7 mouse cellular contexts compared by ENCODE assay signal in genomic region chr5:142557397-142558067, GRCm38 (mm10). TPM values are rescaled to one million over a fixed set of nuclear protein-coding genes. Genes with fewer than 3 reads are reported as not detected.
A peak's percentile ranks its signal among the peaks of the same experiment; 100 is the strongest.
DNase-seq lines count a peak whose midpoint lies in the region; ATAC-seq and TF ChIP-seq lines count a peak whose summit lies in the region.

No protein-coding gene starts in this region.

- WGBS in kidney, adult 2 months: 35% methylated on average over 12 of the region's 21 CpGs
- WGBS in limb, embryonic 11.5 days: 19% methylated on average over 21 of the region's 21 CpGs
- WGBS in midbrain, embryonic 14.5 days: 25% methylated on average over 19 of the region's 21 CpGs
- WGBS in spleen, adult 2 months: 56% methylated on average over 21 of the region's 21 CpGs

- no peak overlapping the region for H3K27ac ChIP-seq in cortical plate, adult 2 months (ENCODE audit: insufficient read depth, low read length)
- no peak overlapping the region for H3K27ac ChIP-seq in kidney, adult 2 months (ENCODE audit: insufficient read depth, low read depth, low read length)
- H3K27ac ChIP-seq in limb, embryonic 11.5 days (replicated peaks; ENCODE audit: low read depth, low read length): no peak overlapping the region
- H3K27ac ChIP-seq in midbrain, embryonic 14.5 days (replicated peaks; ENCODE audit: low read depth, low read length): no peak overlapping the region
- no peak overlapping the region for H3K27ac ChIP-seq in spleen, adult 2 months (ENCODE audit: insufficient read depth, low read length)

- TF ChIP-seq POLR2A in cortical plate, adult 2 months (IDR thresholded peaks at IDR 0.05; ENCODE audit: extremely low read depth, insufficient read depth, low read length): no peak
- no peak for TF ChIP-seq POLR2A in kidney, adult 2 months (IDR thresholded peaks at IDR 0.05; ENCODE audit: low read depth, low read length)
- TF ChIP-seq POLR2A in spleen, adult 2 months (IDR thresholded peaks at IDR 0.05; ENCODE audit: low read depth, low read length): no peak

- peak; percentile 88 for TF ChIP-seq CTCF in cortical plate, adult 2 months (IDR thresholded peaks at IDR 0.05; ENCODE audit: extremely low read depth, insufficient read depth, low read length)
- TF ChIP-seq CTCF in kidney, adult 2 months (conservative IDR thresholded peaks at IDR 0.05; ENCODE audit: insufficient read depth, insufficient read length, low read depth, low read length): peak; percentile 77
- peak; percentile 62; the same call in 1 of the 2 replicates for TF ChIP-seq CTCF in spleen, adult 2 months (IDR thresholded peaks at IDR 0.05; ENCODE audit: extremely low read depth, insufficient read depth, insufficient read length, insufficient replicate concordance)

- H3K4me3 ChIP-seq in cortical plate, adult 2 months (ENCODE audit: insufficient read depth, low read length): no peak overlapping the region
- H3K4me3 ChIP-seq in kidney, adult 2 months (ENCODE audit: insufficient read depth, low read depth, low read length): no peak overlapping the region
- no peak overlapping the region for H3K4me3 ChIP-seq in limb, embryonic 11.5 days (ENCODE audit: low read depth, low read length)
- no peak overlapping the region for H3K4me3 ChIP-seq in midbrain, embryonic 14.5 days (replicated peaks; ENCODE audit: low read depth, low read length)
- H3K4me3 ChIP-seq in spleen, adult 2 months (ENCODE audit: extremely low read depth, insufficient read depth, insufficient read length): no peak overlapping the region

- no peaks in the 10 kb centered on the region for H3K36me3 ChIP-seq in kidney, adult 2 months (ENCODE audit: control insufficient read depth, insufficient read depth, low read length)
- no peaks in the 10 kb centered on the region for H3K36me3 ChIP-seq in limb, embryonic 11.5 days (ENCODE audit: control insufficient read depth, insufficient read depth, low read length)
- no peaks in the 10 kb centered on the region for H3K36me3 ChIP-seq in midbrain, embryonic 14.5 days (ENCODE audit: control insufficient read depth, insufficient read depth, low read length)
- no peaks in the 10 kb centered on the region for H3K36me3 ChIP-seq in spleen, adult 2 months (ENCODE audit: control insufficient read depth, insufficient read depth, low read length)

- H3K4me2 ChIP-seq in limb, embryonic 11.5 days (ENCODE audit: low read depth, severe bottlenecking): no peak overlapping the region
- H3K4me2 ChIP-seq in midbrain, embryonic 14.5 days (ENCODE audit: low read length): no peak overlapping the region

- H3K4me1 ChIP-seq in cortical plate, adult 2 months (ENCODE audit: control insufficient read depth, insufficient read depth, low read length): no peaks in the 10 kb centered on the region
- H3K4me1 ChIP-seq in kidney, adult 2 months (ENCODE audit: control insufficient read depth, insufficient read depth, low read length): no peaks in the 10 kb centered on the region
- no peaks in the 10 kb centered on the region for H3K4me1 ChIP-seq in limb, embryonic 11.5 days (ENCODE audit: control insufficient read depth, insufficient read depth, low read length)
- H3K4me1 ChIP-seq in midbrain, embryonic 14.5 days (ENCODE audit: control insufficient read depth, insufficient read depth, low read length): no peaks in the 10 kb centered on the region
- H3K4me1 ChIP-seq in spleen, adult 2 months (ENCODE audit: control insufficient read depth, insufficient read depth, insufficient read length): no peaks in the 10 kb centered on the region

- H3K9me3 ChIP-seq in limb, embryonic 11.5 days (ENCODE audit: control insufficient read depth, low read length): no peaks in the 10 kb centered on the region
- no peaks in the 10 kb centered on the region for H3K9me3 ChIP-seq in midbrain, embryonic 14.5 days (ENCODE audit: control insufficient read depth, low read length)

- peak; percentile 83 for DNase-seq in adrenal gland, adult 2 months
- peak; percentile 89 for DNase-seq in gastrocnemius, postnatal 10 days
- DNase-seq in kidney, adult 2 months: peak; percentile 60
- DNase-seq in limb, embryonic 11.5 days (ENCODE audit: low spot score): peak; percentile 90
- peak; percentile 85 for DNase-seq in midbrain, embryonic 14.5 days
- DNase-seq in spleen, adult 2 months (ENCODE audit: low read depth in 1 of 2, low spot score in 2 of 2): peak in 1 of 2 experiments; percentile 37

- ATAC-seq in limb, embryonic 11.5 days (ENCODE audit: insufficient number of reproducible peaks, low FRiP score, low TSS enrichment, low read depth): 0 out of 2 replicates have a peak, but pooled peaks have one; percentile 57
- peak; percentile 55; the same call in 1 of the 2 replicates for ATAC-seq in midbrain, embryonic 14.5 days (ENCODE audit: low FRiP score, low TSS enrichment)

- H3K27me3 ChIP-seq in kidney, adult 2 months (replicated peaks; ENCODE audit: control insufficient read depth, insufficient read depth, low read length): no peaks in the 10 kb centered on the region
- no peaks in the 10 kb centered on the region for H3K27me3 ChIP-seq in limb, embryonic 11.5 days (ENCODE audit: control insufficient read depth, insufficient read depth, low read length)
- no peaks in the 10 kb centered on the region for H3K27me3 ChIP-seq in midbrain, embryonic 14.5 days (ENCODE audit: control insufficient read depth, insufficient read depth, low read length)
- no peaks in the 10 kb centered on the region for H3K27me3 ChIP-seq in spleen, adult 2 months (ENCODE audit: control insufficient read depth, insufficient read depth, low read length)

- no peak overlapping the region for H3K9ac ChIP-seq in limb, embryonic 11.5 days (ENCODE audit: low read length)
- H3K9ac ChIP-seq in midbrain, embryonic 14.5 days (replicated peaks; ENCODE audit: low read length): no peak overlapping the region

RNA-seq across cellular contexts. Expression of gene Radil, which starts 6.6 kb away (rescaled TPM):
- 1 to 10 TPM; 3.5 to 9.3 TPM for total RNA-seq in adrenal gland, adult 2 months (2021)
- polyA plus RNA-seq in adrenal gland, adult 2 months (2012; rRNA removed): 4.9 and 8.3 TPM in 2 replicates
- polyA plus RNA-seq in cortical plate, adult 2 months (2012; rRNA removed): 16.5 and 17.7 TPM in 2 replicates
- total RNA-seq in gastrocnemius, postnatal 10 days (2021): 1 to 10 TPM; 2.7 to 2.9 TPM
- 0.67 and 0.88 TPM in 2 replicates for polyA plus RNA-seq in kidney, adult 2 months (2012; rRNA removed)
- 1.1 and 1.8 TPM in 2 replicates for polyA plus RNA-seq in limb, embryonic 11.5 days (2014; fragmentation: Nextera tagmentation; extraction: Ambion mirVana)
- 13.6 and 16.9 TPM in 2 replicates for polyA plus RNA-seq in midbrain, embryonic 14.5 days (2014; fragmentation: Nextera tagmentation; extraction: Ambion mirVana)
- polyA plus RNA-seq in spleen, adult 2 months (2012; rRNA removed): 0.25 and 0.45 TPM in 2 replicates

RNA-seq across cellular contexts. Expression of gene Papolb, which starts 27.7 kb away (rescaled TPM):
- total RNA-seq in adrenal gland, adult 2 months (2021): under 1 TPM; 0.09 to 0.21 TPM
- polyA plus RNA-seq in adrenal gland, adult 2 months (2012; rRNA removed): 0.03 TPM in 1 of 2 replicates, not detected in the other
- polyA plus RNA-seq in cortical plate, adult 2 months (2012; rRNA removed): 0.30 and 0.31 TPM in 2 replicates
- total RNA-seq in gastrocnemius, postnatal 10 days (2021): under 1 TPM; 0.18 to 0.19 TPM
- 0.03 TPM in 1 of 2 replicates, not detected in the other for polyA plus RNA-seq in kidney, adult 2 months (2012; rRNA removed)
- 0.15 and 0.20 TPM in 2 replicates for polyA plus RNA-seq in limb, embryonic 11.5 days (2014; fragmentation: Nextera tagmentation; extraction: Ambion mirVana)
- polyA plus RNA-seq in midbrain, embryonic 14.5 days (2014; fragmentation: Nextera tagmentation; extraction: Ambion mirVana): 0.32 and 0.34 TPM in 2 replicates
- polyA plus RNA-seq in spleen, adult 2 months (2012; rRNA removed): not detected in 2 replicates

RNA-seq across cellular contexts. Expression of gene Mmd2, which starts 51.1 kb away (rescaled TPM):
- 10 to 100 TPM; 35.9 to 53.9 TPM for total RNA-seq in adrenal gland, adult 2 months (2021)
- 32.0 and 51.8 TPM in 2 replicates for polyA plus RNA-seq in adrenal gland, adult 2 months (2012; rRNA removed)
- 96.9 and 99.1 TPM in 2 replicates for polyA plus RNA-seq in cortical plate, adult 2 months (2012; rRNA removed)
- under 1 TPM; 0.31 to 0.43 TPM for total RNA-seq in gastrocnemius, postnatal 10 days (2021)
- polyA plus RNA-seq in kidney, adult 2 months (2012; rRNA removed): 1.5 and 1.8 TPM in 2 replicates
- polyA plus RNA-seq in limb, embryonic 11.5 days (2014; fragmentation: Nextera tagmentation; extraction: Ambion mirVana): 0.59 and 0.74 TPM in 2 replicates
- 33.5 and 35.3 TPM in 2 replicates for polyA plus RNA-seq in midbrain, embryonic 14.5 days (2014; fragmentation: Nextera tagmentation; extraction: Ambion mirVana)
- polyA plus RNA-seq in spleen, adult 2 months (2012; rRNA removed): 0.18 TPM in 1 of 2 replicates, not detected in the other

Comparison
In these comparisons a context has a peak if more than half of its experiments do, and no peak if none do; other contexts are left out.
1. RNA of gene Mmd2, which starts 51.1 kb away (polyA plus RNA-seq): 96.9 to 99.1 TPM in cortical plate, adult 2 months, 33.5 to 35.3 TPM in midbrain, embryonic 14.5 days and 32.0 to 51.8 TPM in adrenal gland, adult 2 months; 1.5 to 1.8 TPM in kidney, adult 2 months, 0.59 to 0.74 TPM in limb, embryonic 11.5 days and 0.18 TPM in spleen, adult 2 months; every median in the first group is over 10 times any median in the second.
2. Peak in every context shown above with its lines, with median percentiles within 50 percentile points of each other: CTCF ChIP-seq.